Mouse (Mus musculus): ENCODE measurements around the gene Lztr1.

GRCm38 (mm10) chr16:17481465-17481864, 27.0 kb upstream of the Lztr1 start:
- no peak for TF ChIP-seq CTCF (IDR thresholded peaks at IDR 0.05; ENCODE audit: borderline replicate concordance, insufficient read depth, low read depth, low read length)
- TF ChIP-seq POLR2A (IDR thresholded peaks at IDR 0.05; ENCODE audit: borderline replicate concordance, insufficient read depth, low read length) = no peak

All from cerebellum, adult 2 months (tissue).